Mouse (Mus musculus): ENCODE data around the gene Wasf1. TPM values are rescaled to one million over a fixed set of nuclear protein-coding genes. Genes with fewer than 3 reads are reported as not detected.
A peak's percentile ranks its signal among the peaks of the same experiment; 100 is the strongest.

The Wasf1 gene
- total and polyA plus RNA-seq, 3 experiments, result 1.6 to 14.4 TPM; not detected in 1

- peaks cover 0 to 9% of the 10 kb centered on the region in 2 experiments; a peak in 2 of 4 replicates for H3K36me3 ChIP-seq (ENCODE audit: control insufficient read depth in 1 of 2, insufficient read depth in 2 of 2, low read length in 2 of 2)
- H3K27ac ChIP-seq (ENCODE audit: control insufficient read depth, low read depth, low read length), result no peak overlapping the region
- H3K4me3 ChIP-seq (ENCODE audit: control insufficient read depth in 1 of 2, insufficient read depth in 1 of 2, low read depth in 2 of 2, low read length in 2 of 2), result no peak overlapping the region
- H3K4me1 ChIP-seq (ENCODE audit: control insufficient read depth in 1 of 2, insufficient read depth in 2 of 2, low read length in 2 of 2), result no peaks in the 10 kb centered on the region
- no peak overlapping the region for H3K9ac ChIP-seq (ENCODE audit: control insufficient read depth, low read depth, low read length, poor library complexity, severe bottlenecking)
- no peak for DNase-seq (ENCODE audit: low read depth, low spot score)
- no peaks in the 10 kb centered on the region for H3K27me3 ChIP-seq (ENCODE audit: control insufficient read depth in 1 of 2, insufficient read depth in 2 of 2, low read length in 2 of 2)
- peaks cover 14% of the 10 kb centered on the region for H3K79me2 ChIP-seq (ENCODE audit: control insufficient read depth, insufficient read depth, low read length, poor library complexity)
- no peaks in the 10 kb centered on the region for H3K9me3 ChIP-seq (replicated peaks; ENCODE audit: insufficient read depth, low read length)
- no peak for TF ChIP-seq ETS1 (IDR thresholded peaks at IDR 0.05; ENCODE audit: low read depth, low read length)
- TF ChIP-seq MAFK (IDR thresholded peaks at IDR 0.05; ENCODE audit: borderline replicate concordance, low read depth, low read length), result no peak
- TF ChIP-seq MYB (IDR thresholded peaks at IDR 0.05; ENCODE audit: low read depth, low read length), result no peak
- no peak for TF ChIP-seq TCF12 (IDR thresholded peaks at IDR 0.05; ENCODE audit: low read depth, low read length)
- no peak for TF ChIP-seq MXI1 (IDR thresholded peaks at IDR 0.05; ENCODE audit: low read depth, low read length)
Measured at GRCm38 (mm10) chr10:40868081-40868480, 15.2 kb upstream of the Wasf1 start.

GRCm38 (mm10) chr10:40871301-40871700 is 12.0 kb upstream of the Wasf1 start:
- H3K36me3 ChIP-seq (ENCODE audit: control insufficient read depth in 1 of 2, insufficient read depth in 2 of 2, low read length in 2 of 2), result peaks cover 0 to 5% of the 10 kb centered on the region in 2 experiments; a peak in 2 of 4 replicates
- TF ChIP-seq E2F4 (IDR thresholded peaks at IDR 0.05; ENCODE audit: borderline replicate concordance, low read depth, low read length), result no peak
- TF ChIP-seq KAT2A (conservative IDR thresholded peaks at IDR 0.05; ENCODE audit: low read depth, low read length), result no peak
- TF ChIP-seq ZC3H11A (IDR thresholded peaks at IDR 0.05; ENCODE audit: low read depth, low read length), result no peak
- no peak for TF ChIP-seq TCF12 (IDR thresholded peaks at IDR 0.05; ENCODE audit: low read depth, low read length)
- DNase-seq (ENCODE audit: low read depth, low spot score), result no peak

GRCm38 (mm10) chr10:40872052-40872451 is 11.2 kb upstream of the Wasf1 start:
- no peaks in the 10 kb centered on the region for H3K9me3 ChIP-seq (replicated peaks; ENCODE audit: insufficient read depth, low read length)
- TF ChIP-seq SMC3 (IDR thresholded peaks at IDR 0.05; ENCODE audit: low read depth, low read length), result no peak
- TF ChIP-seq HCFC1 (IDR thresholded peaks at IDR 0.05; ENCODE audit: low read depth, low read length), result no peak
- TF ChIP-seq ZKSCAN1 (IDR thresholded peaks at IDR 0.05; ENCODE audit: low read depth, low read length), result no peak
- TF ChIP-seq GATA1 (IDR thresholded peaks at IDR 0.05; ENCODE audit: low read depth, low read length), result no peak
- no peak for TF ChIP-seq ETS1 (IDR thresholded peaks at IDR 0.05; ENCODE audit: low read depth, low read length)
- no peak for TF ChIP-seq NRF1 (IDR thresholded peaks at IDR 0.05; ENCODE audit: insufficient read depth, low read depth, low read length, poor library complexity, severe bottlenecking)
- no peak for TF ChIP-seq POLR2A (IDR thresholded peaks at IDR 0.05; ENCODE audit: control insufficient read depth in 1 of 2, insufficient read depth in 1 of 2, low read depth in 1 of 2, low read length in 2 of 2, poor library complexity in 1 of 2)
- TF ChIP-seq TAL1 (IDR thresholded peaks at IDR 0.05; ENCODE audit: low read length), result no peak
- TF ChIP-seq MAX (IDR thresholded peaks at IDR 0.05; ENCODE audit: low read length), result no peak
- no peak for TF ChIP-seq E2F4 (IDR thresholded peaks at IDR 0.05; ENCODE audit: borderline replicate concordance, low read depth, low read length)
- no peak for TF ChIP-seq ZMIZ1 (IDR thresholded peaks at IDR 0.05; ENCODE audit: low read depth, low read length)
- no peak for TF ChIP-seq MAFK (IDR thresholded peaks at IDR 0.05; ENCODE audit: borderline replicate concordance, low read depth, low read length)
- no peak for TF ChIP-seq MYB (IDR thresholded peaks at IDR 0.05; ENCODE audit: low read depth, low read length)
- no peak for TF ChIP-seq RCOR1 (IDR thresholded peaks at IDR 0.05; ENCODE audit: low read depth, low read length)
- no peak for TF ChIP-seq UBTF (IDR thresholded peaks at IDR 0.05; ENCODE audit: borderline replicate concordance, insufficient read depth, low read depth, low read length)
- no peak for TF ChIP-seq USF2 (IDR thresholded peaks at IDR 0.05; ENCODE audit: borderline replicate concordance in 1 of 2, insufficient read depth in 1 of 2, low read depth in 1 of 2, low read length in 2 of 2)
- no peak for TF ChIP-seq GABPA (IDR thresholded peaks at IDR 0.05; ENCODE audit: low read depth, low read length)
- no peak for TF ChIP-seq MYC (IDR thresholded peaks at IDR 0.05; ENCODE audit: low read depth, low read length)
- TF ChIP-seq BHLHE40 (IDR thresholded peaks at IDR 0.05; ENCODE audit: borderline replicate concordance, low read depth, low read length), result no peak
- no peak overlapping the region for H3K9ac ChIP-seq (ENCODE audit: control insufficient read depth, low read depth, low read length, poor library complexity, severe bottlenecking)
- peaks cover 0 to 3% of the 10 kb centered on the region in 2 experiments; a peak in 2 of 4 replicates for H3K36me3 ChIP-seq (ENCODE audit: control insufficient read depth in 1 of 2, insufficient read depth in 2 of 2, low read length in 2 of 2)
- peak; percentile 8 for DNase-seq (ENCODE audit: low read depth, low spot score)
- H3K79me2 ChIP-seq (ENCODE audit: control insufficient read depth, insufficient read depth, low read length, poor library complexity), result peaks cover 25% of the 10 kb centered on the region
- H3K27me3 ChIP-seq (ENCODE audit: control insufficient read depth in 1 of 2, insufficient read depth in 2 of 2, low read length in 2 of 2), result no peaks in the 10 kb centered on the region
- no peak overlapping the region for H3K27ac ChIP-seq (ENCODE audit: control insufficient read depth, low read depth, low read length)
- no peaks in the 10 kb centered on the region for H3K4me1 ChIP-seq (ENCODE audit: control insufficient read depth in 1 of 2, insufficient read depth in 2 of 2, low read length in 2 of 2)
- H3K4me3 ChIP-seq (ENCODE audit: control insufficient read depth in 1 of 2, insufficient read depth in 1 of 2, low read depth in 2 of 2, low read length in 2 of 2), result no peak overlapping the region

More at GRCm38 (mm10) chr10:40871301-40871700, 12.0 kb upstream of the Wasf1 start:
- Histone ChIP-seq H3K4me1 (ENCODE audit: control insufficient read depth in 1 of 2, insufficient read depth in 2 of 2, low read length in 2 of 2) (no peaks in the 10 kb centered on the region), H3K27ac (ENCODE audit: control insufficient read depth, low read depth, low read length) (no peak overlapping the region), H3K9me3 (replicated peaks; ENCODE audit: insufficient read depth, low read length) (no peaks in the 10 kb centered on the region), H3K4me3 (ENCODE audit: control insufficient read depth in 1 of 2, insufficient read depth in 1 of 2, low read depth in 2 of 2, low read length in 2 of 2) (no peak overlapping the region), H3K27me3 (ENCODE audit: control insufficient read depth in 1 of 2, insufficient read depth in 2 of 2, low read length in 2 of 2) (no peaks in the 10 kb centered on the region), H3K79me2 (ENCODE audit: control insufficient read depth, insufficient read depth, low read length, poor library complexity) (peaks cover 23% of the 10 kb centered on the region), H3K9ac (ENCODE audit: control insufficient read depth, low read depth, low read length, poor library complexity, severe bottlenecking) (no peak overlapping the region)

Measured in MEL (cell line).